Mouse (Mus musculus): ENCODE data around the gene Amfr.

Amfr gene

DNA sequence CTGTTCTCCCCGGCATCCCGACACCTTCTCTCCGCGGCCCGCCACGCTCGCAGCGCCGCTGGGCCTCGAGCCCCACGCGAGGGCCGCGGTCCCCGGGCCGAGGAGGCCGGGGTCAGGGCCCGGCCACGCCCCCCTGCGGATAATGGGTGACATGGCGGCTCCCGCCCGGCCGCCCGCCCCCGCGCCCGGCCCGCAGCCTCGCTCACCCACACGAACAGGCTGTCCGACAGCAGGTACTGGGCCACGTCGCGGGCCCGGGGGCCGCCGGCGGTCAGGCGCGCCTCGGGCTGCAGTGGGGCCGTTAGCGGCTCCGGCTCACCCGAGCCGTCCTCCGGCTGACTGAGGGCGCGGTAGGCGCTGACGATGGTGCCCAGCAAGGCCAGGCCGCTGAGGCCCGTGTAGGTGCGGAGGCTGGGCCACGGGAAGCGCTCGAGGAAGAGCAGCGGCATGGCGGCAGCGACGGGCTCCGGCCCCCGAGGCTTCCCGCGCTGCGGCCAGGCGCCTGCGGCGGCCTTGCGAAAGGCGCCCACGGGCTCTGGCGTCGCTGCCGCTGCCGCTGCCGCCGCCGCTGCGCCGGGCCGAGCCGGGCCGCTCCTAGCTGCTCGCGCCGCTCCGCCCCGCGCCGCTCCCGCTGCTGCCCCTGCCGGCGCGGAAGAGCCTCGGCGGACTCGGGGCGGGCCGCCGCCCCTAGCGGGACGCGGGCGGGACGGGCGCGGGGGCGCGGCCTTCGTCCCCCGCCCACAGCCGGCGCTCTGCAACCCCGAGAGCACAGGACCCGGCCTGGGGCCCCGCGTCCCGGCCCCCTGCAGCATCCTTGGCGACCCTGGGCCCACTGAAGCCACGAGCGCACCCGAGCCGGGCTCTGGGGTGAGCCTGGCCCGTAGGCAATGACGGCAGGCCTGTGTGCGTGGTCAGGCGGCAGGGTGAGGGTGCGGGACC is at the start of gene Amfr:
TSS of gene Amfr (minus strand) at position 830 of the 939 bp plus-strand sequence.
- in situ Hi-C loops (cut with MboI, MseI) = loop anchor here (25.0 kb wide), 1 partner anchor 1750 kb away; no protein-coding TSS in a partner anchor

DNA sequence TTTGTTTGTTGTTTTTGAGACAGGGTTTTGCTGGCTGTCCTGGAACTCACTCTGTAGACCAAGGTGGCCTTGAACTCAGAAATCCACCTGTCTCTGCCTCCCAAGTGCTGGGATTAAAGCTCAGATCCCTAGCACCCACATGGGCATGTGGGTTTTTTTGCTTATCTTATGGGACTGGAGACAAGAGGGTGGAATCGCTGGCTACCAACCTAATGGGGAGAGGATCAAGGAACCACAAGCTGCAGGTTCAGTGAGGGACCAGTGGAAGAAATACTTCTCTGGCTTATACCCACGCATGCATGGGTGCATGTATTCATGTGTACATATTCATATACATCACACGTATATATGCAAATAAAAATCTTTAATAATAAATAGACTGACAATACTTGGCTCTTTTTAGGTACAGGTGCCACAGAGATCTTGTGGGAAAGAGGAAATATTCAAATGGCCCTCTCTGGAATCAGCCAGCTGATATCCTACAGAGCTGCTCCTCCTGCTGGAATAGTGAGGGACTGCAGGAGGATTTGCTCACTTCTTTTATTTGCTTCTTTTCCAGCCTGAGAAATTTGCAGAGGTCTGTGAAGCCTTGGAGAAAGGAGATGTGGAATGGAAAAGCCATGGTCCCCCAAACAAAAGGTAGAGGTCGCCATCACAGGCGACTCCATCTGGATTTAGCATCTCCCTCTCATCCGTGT is 44.7 kb upstream of the Amfr start:
- in situ Hi-C loops (cut with MboI, MseI) = no loop called here

DNA sequence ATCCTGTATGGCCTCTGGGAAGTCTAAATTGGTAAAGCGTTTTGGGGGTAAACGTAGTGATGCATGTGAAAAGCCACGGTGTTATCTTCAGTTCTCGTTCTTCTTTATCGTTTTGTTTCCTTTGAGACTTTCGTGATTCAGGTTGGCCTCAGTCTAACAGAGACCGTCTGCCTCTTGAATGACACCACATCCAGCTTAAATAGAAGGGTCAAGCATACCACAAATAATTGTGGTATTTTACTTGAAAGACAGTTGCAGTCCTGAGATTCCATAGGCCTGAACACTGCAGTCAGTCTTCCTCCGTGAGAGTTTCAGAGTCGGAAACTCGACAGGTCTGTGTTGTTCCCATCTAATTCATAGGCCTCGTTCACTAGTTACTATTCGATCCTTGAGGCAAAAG is 40.1 kb upstream of the Amfr start:
- in situ Hi-C loops (cut with MboI, MseI) = no loop called here

DNA sequence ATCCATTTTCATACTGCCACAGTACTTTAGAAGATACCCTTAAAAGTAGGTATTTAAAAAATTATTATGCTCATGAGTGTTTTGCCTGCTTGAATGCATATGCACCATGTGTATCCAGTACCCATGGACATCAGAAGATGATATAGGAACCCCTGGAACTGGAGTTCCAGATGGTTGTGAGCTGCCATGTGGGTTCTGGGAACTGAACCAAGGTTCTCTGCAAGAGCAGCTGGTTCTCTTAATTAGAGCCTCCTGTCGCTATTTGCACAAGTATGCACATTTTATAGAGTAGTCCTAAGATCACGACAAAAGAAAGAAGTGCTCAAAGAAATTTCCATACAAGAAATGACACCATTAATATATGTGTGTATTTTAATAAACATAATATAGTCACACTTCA is 35.2 kb upstream of the Amfr start:
- in situ Hi-C loops (cut with MboI, MseI) = no loop called here

DNA sequence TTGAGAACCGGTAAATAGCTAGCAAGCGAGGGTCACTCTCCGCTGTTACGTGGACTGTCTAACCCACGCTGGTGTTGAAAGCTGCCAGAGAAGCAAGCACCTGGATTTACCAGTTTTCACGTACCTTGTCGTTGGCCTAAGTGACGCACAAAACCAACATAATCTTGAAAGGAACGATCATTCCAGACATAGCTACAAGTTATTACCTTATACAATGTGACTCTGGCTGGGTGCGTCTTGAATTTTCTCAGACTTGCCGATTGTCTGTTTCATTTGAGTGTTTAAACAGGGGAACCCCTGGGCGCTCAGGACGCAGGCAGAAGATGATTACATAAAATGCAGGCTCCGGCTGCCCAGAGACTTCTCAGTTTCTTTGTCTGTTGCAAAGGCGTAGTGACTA is 25.2 kb upstream of the Amfr start:
- in situ Hi-C loops (cut with MboI, MseI) = loop anchor here (5.0 to 10.0 kb wide), 2 partner anchors 169 to 1457 kb away; partner anchors contain the start of gene Csnk2a2

DNA sequence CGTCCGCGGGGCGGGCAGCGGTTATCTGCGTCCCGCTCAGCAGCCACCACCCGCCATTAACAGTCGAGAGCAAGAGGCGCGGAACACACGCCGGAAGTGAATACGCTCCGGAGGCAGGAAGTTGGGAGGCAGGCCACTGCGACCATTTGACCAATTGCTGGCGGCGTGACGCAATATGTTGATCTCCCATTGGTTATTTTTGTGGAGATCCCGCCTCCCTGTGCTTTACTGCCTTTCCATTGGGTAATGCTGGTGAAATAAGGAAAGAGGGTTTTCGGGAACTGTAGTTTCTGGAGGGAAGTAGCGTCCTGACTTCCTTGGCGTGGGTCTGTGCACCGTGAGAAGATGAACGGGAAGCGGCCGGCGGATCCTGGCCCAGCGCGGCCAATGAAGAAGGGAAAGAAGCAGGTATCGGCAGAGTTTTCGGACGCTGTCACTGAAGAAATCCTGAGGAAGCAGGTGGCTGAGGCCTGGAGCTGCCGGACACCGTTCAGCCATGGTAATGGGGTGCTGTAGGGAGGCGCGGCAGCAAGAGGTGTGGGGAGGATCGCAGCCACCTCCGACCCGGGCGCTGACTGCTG is 24.4 kb upstream of the Amfr start, which contains the start of the genes Nudt21 and Ogfod1:
TSS of gene Nudt21 (minus strand) at position 88 of the 581 bp plus-strand sequence.
TSS of gene Ogfod1 (plus strand) at position 255 of the 581 bp plus-strand sequence.
- in situ Hi-C loops (cut with MboI, MseI) = loop anchor here (5.0 to 10.0 kb wide), 2 partner anchors 170 to 1458 kb away; partner anchors contain the start of gene Csnk2a2

DNA sequence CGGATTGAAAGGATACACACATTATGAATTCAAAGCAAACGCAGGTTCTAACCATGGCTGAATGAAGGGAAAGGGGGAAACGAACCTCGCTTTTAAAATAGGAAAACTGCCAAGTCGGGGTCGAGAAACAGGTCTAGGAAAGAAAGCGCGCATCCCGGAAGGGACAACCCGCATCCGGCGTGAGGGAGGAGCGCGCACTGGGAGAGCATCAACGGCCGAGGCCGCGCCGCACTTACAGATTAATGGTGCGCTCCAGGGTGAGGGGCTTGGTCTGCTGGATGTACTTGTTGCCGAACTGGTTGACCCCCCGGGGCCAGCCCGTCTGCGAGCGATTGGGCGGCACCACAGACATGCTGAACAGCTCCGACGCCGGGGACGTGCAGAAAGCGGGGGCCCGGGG is 23.9 kb upstream of the Amfr start:
- in situ Hi-C loops (cut with MboI, MseI) = loop anchor here (5.0 to 10.0 kb wide), 2 partner anchors 171 to 1458 kb away; partner anchors contain the start of gene Csnk2a2

DNA sequence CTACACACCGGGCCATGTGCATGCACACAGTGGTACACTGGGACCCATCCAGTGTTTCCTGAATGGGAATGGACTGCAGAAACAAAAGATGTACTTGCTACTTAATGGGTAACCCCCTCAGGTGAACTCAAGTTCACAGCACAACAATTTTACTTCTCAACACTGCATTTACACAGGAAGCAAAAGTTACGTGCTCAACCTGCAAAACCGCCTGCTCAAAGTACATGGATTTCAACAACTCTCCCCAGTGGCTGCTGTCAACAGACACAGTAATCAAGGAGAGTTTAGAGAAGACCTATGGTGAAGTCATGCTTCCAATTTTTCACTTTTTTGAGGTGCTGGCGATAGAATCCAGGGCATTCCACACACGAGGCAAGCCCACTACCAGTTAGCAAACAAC is 22.6 kb upstream of the Amfr start:
- in situ Hi-C loops (cut with MboI, MseI) = loop anchor here (5.0 to 10.0 kb wide), 2 partner anchors 172 to 1460 kb away; partner anchors contain the start of gene Csnk2a2

DNA sequence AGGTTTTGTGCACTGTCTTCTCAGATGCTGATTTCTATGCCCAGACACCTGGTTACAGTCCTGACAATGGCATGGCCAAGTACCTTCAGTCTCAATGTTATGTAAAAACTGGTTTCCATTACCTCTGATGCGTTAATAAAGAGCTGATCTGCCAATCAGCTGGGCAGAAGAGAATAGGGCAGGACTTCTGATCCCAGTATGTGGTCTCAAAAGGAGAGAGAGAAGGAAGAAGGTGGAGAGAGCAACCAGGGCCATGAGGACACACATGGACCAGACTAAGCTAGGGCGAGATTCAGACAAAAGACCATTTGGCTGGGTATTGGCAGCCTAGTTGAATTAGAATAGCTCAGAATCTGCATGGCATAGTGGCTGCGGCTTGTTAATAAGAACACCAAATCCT is 21.0 kb upstream of the Amfr start:
- in situ Hi-C loops (cut with MboI, MseI) = loop anchor here (10.0 kb wide), 1 partner anchor 1461 kb away; the partner anchor contains the start of gene Csnk2a2

DNA sequence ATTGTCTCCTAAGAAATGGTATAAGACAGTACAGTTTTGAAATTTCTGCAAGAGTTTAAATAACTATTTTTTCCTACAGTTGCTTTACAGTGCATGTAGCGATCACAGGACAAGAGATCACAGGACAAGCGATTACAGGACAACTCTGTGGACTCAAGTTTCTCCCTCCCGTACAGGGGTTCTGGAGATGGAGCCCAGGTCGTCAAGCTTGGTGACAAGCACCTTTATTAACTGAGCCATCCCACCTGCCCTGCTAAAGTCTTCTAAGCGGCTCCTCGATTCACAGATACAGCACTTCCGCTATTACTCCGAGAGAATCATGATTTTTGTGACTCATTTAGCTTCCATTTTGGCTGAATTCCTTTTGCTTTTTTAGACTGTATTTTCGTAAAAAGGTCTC is 17.1 kb upstream of the Amfr start:
- in situ Hi-C loops (cut with MboI, MseI) = loop anchor here (10.0 kb wide), 1 partner anchor 1465 kb away; the partner anchor contains the start of gene Csnk2a2

DNA sequence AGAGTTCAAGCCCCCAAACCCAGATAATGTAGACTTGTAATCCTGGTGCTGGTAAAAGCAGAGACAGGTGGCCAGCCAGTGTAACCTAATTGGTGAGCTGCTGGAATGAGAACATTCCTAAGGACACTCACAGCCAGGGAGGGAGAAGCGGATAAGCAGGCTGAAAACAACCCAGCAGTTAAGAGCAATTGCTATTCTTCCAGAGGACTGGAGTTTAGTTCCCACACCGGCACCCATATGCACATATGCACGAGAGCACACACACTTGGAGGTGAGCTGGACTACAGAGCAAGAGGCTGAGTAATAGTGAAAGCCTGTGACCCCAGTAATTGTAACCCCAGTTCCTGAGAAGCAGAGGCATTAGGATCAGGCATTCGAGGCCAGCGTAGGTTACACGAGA is 11.3 kb upstream of the Amfr start:
- in situ Hi-C loops (cut with MboI, MseI) = loop anchor here (25.0 kb wide), 1 partner anchor 1738 kb away; no protein-coding TSS in a partner anchor

DNA sequence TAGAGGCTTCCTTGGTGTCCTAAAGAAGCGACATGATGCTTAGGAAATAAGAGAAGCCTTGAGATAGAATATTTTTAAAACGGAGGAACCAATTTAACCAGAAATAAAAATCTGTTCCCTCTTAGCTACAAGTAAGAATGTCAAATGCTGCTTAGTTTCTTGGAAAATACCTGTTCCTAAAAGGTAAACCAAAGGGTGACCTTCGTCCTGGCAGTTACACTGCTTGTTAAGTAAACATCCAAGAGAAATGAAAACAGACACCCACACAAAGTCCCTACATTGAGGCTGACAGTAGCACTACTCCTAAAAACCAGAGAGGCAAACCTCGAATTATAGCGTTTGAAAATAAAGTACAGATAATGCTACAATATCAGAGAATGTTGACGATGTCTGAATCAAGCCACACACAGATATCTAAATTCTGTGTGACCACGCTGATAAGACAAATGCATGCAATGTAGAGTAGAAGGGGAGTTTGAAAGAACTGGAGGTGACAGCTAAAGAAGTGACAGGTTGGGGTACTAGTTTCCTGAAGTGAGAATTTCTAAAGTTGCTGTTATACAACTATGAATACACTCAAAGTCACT is 477 bp upstream of the Amfr start:
- in situ Hi-C loops (cut with MboI, MseI) = loop anchor here (25.0 kb wide), 1 partner anchor 1749 kb away; no protein-coding TSS in a partner anchor

DNA sequence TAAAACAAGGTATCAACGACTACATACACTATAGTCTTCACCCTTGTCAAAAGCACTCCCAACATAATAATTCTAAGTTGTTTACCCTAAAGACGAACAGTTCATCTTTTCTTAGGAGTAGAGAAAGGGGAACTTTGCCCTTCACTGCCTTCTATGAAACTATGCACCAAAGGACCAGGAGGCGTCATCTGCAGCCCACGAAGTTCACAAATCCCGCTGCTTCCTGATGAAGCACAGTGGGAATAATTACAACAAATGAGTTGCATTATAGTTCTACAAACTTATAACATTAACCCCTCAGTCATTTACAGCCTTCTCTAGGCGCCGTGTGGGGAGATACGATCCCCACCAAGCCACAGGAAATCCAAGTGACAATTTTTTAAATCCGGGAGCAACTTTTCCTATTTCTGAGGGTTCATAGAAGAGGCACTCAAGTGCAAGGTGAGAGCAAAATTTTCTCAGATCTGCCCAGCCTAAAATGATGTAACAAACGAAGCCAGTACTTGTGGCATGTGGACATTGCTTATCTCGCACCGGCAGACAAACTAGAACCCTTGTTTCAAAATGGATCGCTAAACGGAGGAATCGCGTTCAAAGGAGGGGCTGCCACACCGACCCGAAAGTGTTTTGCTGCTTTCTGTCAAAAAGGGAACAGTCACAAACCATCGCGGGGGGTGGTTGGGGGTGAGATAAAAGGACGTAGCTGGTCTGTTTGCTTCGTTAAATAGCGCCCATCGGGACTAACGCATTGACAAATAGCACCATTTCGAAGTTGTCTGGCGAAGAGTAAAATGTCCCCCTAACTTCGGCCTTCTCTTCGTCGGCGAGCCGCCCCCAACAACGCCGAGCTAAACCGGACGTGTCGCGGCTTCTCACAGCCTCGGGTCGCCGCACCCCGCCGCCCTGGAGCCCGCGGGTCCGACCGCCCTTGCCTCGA is 1.3 kb downstream of the Amfr start:
- in situ Hi-C loops (cut with MboI, MseI) = loop anchor here (25.0 kb wide), 1 partner anchor 1751 kb away; no protein-coding TSS in a partner anchor

DNA sequence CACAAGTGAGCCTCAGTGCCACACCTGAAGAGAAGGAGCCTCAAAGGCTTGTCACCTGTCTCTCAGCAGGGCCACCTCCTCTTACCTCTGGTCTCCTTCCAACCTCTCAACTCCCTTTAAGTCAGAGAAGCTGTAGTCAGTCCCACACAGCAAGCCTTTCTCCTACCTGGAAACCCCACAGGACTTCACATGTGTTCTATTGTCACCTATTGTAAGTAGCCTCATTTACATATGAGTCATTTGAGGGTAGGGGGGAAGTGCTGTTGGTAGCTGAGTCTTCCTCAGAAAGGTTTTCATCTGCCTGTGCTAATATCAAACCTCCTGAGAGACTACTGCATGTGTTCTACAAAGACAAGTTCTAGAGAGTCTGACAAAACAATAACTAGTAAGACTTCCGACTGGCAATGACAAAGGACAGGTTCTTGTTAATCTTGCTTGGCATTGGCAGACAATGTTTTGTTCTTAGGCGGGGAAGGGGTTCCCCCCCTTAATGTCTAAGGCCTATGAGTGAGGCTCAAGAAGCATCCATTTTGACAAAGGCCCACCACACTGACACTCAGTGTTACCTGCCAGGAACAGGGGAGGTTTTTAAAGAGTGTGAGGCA is 2.4 kb downstream of the Amfr start:
- in situ Hi-C loops (cut with MboI, MseI) = loop anchor here (25.0 kb wide), 1 partner anchor 1752 kb away; no protein-coding TSS in a partner anchor

DNA sequence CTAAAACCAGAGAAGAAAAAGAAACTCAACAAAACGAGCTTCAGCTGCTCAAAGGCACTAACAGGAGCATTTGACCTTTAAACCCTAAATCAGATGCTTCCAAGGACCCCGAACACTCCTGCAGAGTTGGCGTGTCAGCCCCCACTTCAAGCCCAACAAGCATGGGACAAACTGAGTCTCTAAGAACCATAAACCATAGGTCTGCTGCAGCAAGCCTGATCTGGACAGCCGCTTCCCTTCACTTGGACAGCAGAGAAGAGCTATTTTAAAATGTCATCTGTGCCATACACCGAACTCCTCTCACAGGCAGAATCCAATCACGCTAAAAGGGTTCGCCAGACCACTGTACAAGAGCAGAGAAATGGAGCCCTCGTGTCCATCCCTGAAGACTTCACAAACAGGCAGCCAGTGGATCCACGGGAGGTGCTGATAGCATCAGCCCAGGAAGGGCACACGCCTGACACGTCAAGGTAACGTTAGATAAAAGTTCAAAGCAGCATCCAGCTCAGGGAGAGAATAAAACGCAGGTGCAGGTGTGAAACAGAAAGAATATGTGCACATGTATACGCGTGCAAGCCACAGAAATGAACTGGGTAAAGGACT is 3.3 kb downstream of the Amfr start:
- in situ Hi-C loops (cut with MboI, MseI) = loop anchor here (25.0 kb wide), 1 partner anchor 1753 kb away; no protein-coding TSS in a partner anchor

DNA sequence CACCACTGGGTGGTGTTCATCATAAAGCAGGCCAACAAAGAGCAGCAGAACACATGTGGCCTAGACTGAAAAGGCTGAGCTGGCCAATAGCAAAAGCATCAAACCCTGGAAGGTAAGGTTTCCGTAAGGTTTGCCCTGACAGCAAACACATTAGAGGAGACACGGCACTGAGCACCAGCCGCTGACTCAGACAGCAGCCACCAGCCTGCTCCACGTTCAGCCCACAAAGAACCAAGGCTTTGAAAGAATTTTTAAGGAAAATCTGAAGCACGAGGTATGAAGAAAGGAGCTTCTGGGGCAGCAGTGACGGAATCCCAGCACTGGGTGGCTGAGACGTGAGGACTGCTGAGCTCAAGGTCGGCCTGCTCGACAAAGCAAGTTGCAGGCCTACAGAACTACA is 8.5 kb downstream of the Amfr start:
- in situ Hi-C loops (cut with MboI, MseI) = loop anchor here (25.0 kb wide), 1 partner anchor 1758 kb away; no protein-coding TSS in a partner anchor

DNA sequence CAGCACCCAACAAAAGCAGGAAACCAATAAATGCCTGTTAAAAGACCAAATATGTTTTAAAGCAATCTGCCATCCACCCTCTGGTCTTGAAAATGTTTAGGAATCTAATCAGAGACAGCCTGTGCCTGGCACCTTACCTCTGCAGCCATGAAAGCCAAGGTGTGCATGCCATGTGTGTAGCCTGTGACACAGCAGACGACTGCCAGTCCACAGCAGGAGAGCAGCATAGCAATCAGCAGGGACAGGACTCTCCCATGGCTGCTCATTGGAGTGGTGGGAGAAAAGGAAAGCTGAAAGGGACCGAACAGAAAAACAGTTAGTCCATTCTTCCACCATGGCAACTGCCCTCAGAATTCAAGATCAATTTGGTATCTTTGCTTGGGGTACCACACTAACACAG is 13.7 kb downstream of the Amfr start:
- in situ Hi-C loops (cut with MboI, MseI) = no loop called here

DNA sequence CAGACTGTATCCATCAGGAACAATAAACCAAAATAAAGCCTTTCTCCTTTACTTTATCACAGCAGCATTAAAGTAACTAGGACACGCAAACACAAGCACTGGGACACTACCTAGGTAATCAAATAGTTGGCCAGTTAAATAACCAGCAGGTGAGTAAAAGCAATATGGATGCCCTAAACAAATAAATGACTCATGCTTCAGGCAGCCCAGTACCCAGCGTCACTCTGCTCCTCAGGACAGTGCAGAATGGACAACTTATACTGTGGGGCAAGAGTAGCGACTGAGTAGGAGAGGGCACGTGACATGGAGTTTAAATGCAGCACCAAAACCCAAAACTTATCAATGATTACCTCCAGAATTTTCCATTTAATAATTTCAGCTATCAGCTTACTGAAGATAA is 22.9 kb downstream of the Amfr start:
- in situ Hi-C loops (cut with MboI, MseI) = loop anchor here (10.0 kb wide), 1 partner anchor 1895 kb away; the partner anchor contains the start of gene Got2

DNA sequence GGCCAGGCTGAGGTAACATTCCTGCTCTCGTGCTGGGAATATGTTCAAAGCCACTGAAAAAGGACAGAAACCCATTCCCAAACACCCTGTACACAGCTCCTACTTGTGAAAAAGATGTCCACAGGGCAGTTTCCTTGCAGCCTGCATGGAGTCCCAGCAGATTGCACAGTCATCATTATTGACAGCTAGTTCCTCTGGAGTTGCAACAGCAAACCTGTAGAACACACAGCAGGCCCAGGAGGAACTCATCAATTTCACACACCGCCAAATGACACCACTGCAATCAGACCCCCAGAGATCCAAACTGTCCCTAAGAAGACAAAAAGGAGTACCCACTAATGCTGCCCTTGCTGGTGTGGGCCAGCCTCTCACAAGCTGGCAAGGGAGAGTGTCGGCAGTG is 27.9 kb downstream of the Amfr start:
- in situ Hi-C loops (cut with MboI, MseI) = loop anchor here (10.0 kb wide), 1 partner anchor 1900 kb away; the partner anchor contains the start of gene Got2

All from T-helper 1 cell (primary cell).